Mouse (Mus musculus) cerebellum, postnatal 4 days (tissue): ENCODE data around the gene Nlrp3.

Experiments used
- DNase-seq, 2 experiments: peaks; one replicate each; pipeline ENCODE4 v3.0.0; 2022; ENCODE audit warnings: low spot score in 2 of 2, mixed read lengths in 1 of 2

Gene Nlrp3

GRCm38 (mm10) chr11:59611646-59612045 is 70.3 kb downstream of the Nlrp3 start:
- DNase-seq: no peak

- DNase-seq: peak in 1 of 2 experiments; percentile 31
Observed at GRCm38 (mm10) chr11:59614120-59614519, 72.8 kb downstream of the Nlrp3 start.
